ENCODE assay signal across 18 mouse cellular contexts in genomic region chr5:110998298-110998697, GRCm38 (mm10).
DNase-seq lines count a peak whose midpoint lies in the region; ATAC-seq lines count a peak whose summit lies in the region.
"Had no signal": no experiment of that assay in that cellular context is flagged by ENCODE, and none has a peak within 500 bp of the region (broad histone marks: within the 10 kb centered on the region; RNA-seq: fewer than 3 reads in every experiment).

No protein-coding gene starts in this region.

- ATAC-seq in forebrain, embryonic 13.5 days = no peak
- 0 out of 2 replicates have a peak, but pooled peaks have one; percentile 39 for ATAC-seq in heart, embryonic 15.5 days (replicated peaks; ENCODE audit: insufficient number of reproducible peaks, insufficient read depth, low FRiP score, low read depth)
- ATAC-seq: hindbrain, postnatal 0 days; intestine, postnatal 0 days; liver, postnatal 0 days; midbrain, embryonic 13.5 days had no signal

- H3K27me3 ChIP-seq in forebrain, embryonic 13.5 days = no peaks in the 10 kb centered on the region
- H3K27me3 ChIP-seq in forebrain, embryonic 10.5 days (ENCODE audit: poor library complexity, severe bottlenecking) = no peaks in the 10 kb centered on the region
- H3K27me3 ChIP-seq in heart, embryonic 15.5 days = no peaks in the 10 kb centered on the region
- H3K27me3 ChIP-seq: embryonic facial prominence, embryonic 15.5 days; midbrain, embryonic 13.5 days had no signal

- H3K4me1 ChIP-seq in forebrain, embryonic 13.5 days = peaks cover 38% of the 10 kb centered on the region
- peaks cover 13% of the 10 kb centered on the region for H3K4me1 ChIP-seq in forebrain, embryonic 10.5 days
- peaks cover 16% of the 10 kb centered on the region for H3K4me1 ChIP-seq in heart, embryonic 15.5 days (replicated peaks)

- H3K36me3 ChIP-seq in forebrain, embryonic 13.5 days (ENCODE audit: poor library complexity, severe bottlenecking) = no peaks in the 10 kb centered on the region
- H3K36me3 ChIP-seq in forebrain, embryonic 10.5 days (replicated peaks) = no peaks in the 10 kb centered on the region
- H3K36me3 ChIP-seq in heart, embryonic 15.5 days = no peaks in the 10 kb centered on the region
- H3K36me3 ChIP-seq: embryonic facial prominence, embryonic 15.5 days; limb, embryonic 10.5 days; midbrain, embryonic 13.5 days had no signal

- no peak overlapping the region for H3K9ac ChIP-seq in forebrain, embryonic 13.5 days
- no peak overlapping the region for H3K9ac ChIP-seq in heart, embryonic 15.5 days
- H3K9ac ChIP-seq: embryonic facial prominence, embryonic 15.5 days; liver, postnatal 0 days; midbrain, embryonic 13.5 days had no signal

- H3K9me3 ChIP-seq in forebrain, embryonic 13.5 days (replicated peaks) = no peaks in the 10 kb centered on the region
- no peaks in the 10 kb centered on the region for H3K9me3 ChIP-seq in forebrain, embryonic 10.5 days
- H3K9me3 ChIP-seq in heart, embryonic 15.5 days (replicated peaks) = no peaks in the 10 kb centered on the region
- H3K9me3 ChIP-seq: embryonic facial prominence, embryonic 15.5 days; limb, embryonic 10.5 days; midbrain, embryonic 13.5 days had no signal

- H3K4me2 ChIP-seq in forebrain, embryonic 13.5 days = peak overlapping the region; percentile 23; the same call in 1 of the 2 replicates
- H3K4me2 ChIP-seq in heart, embryonic 15.5 days = no peak overlapping the region
- H3K4me2 ChIP-seq: embryonic facial prominence, embryonic 15.5 days; midbrain, embryonic 13.5 days had no signal

- H3K4me3 ChIP-seq in forebrain, embryonic 13.5 days = no peak overlapping the region
- H3K4me3 ChIP-seq in forebrain, embryonic 10.5 days = no peak overlapping the region
- H3K4me3 ChIP-seq in heart, embryonic 15.5 days = no peak overlapping the region
- H3K4me3 ChIP-seq: embryonic facial prominence, embryonic 15.5 days; limb, embryonic 10.5 days; midbrain, embryonic 13.5 days had no signal

- DNase-seq in forebrain, embryonic 10.5 days (ENCODE audit: extremely low spot score, low spot score) = no peak
- no peak for DNase-seq in heart, postnatal 4 days
- DNase-seq in retina, embryonic 14.5 days (ENCODE audit: low spot score) = peak; percentile 57
- DNase-seq in retina, postnatal 1 day = no peak
- DNase-seq in cerebellum, postnatal 25 days = no peak
- DNase-seq: adrenal gland, postnatal 25 days; cerebellum, adult 11 months; cerebellum, postnatal 10 days; liver, postnatal 0 days; lung, postnatal 10 days; thymus, postnatal 36 days had no signal

- WGBS in forebrain, embryonic 13.5 days = 67% methylated on average over 4 of the region's 4 CpGs
- 77% methylated on average over 4 of the region's 4 CpGs for WGBS in forebrain, embryonic 10.5 days
- WGBS in heart, embryonic 15.5 days = 43% methylated on average over 4 of the region's 4 CpGs

- peak overlapping the region; percentile 87 for H3K27ac ChIP-seq in forebrain, embryonic 13.5 days
- no peak overlapping the region for H3K27ac ChIP-seq in forebrain, embryonic 10.5 days
- H3K27ac ChIP-seq in heart, embryonic 15.5 days = peak overlapping the region; percentile 11; the same call in 1 of the 2 replicates
- H3K27ac ChIP-seq: embryonic facial prominence, embryonic 15.5 days; hindbrain, postnatal 0 days; limb, embryonic 10.5 days; midbrain, embryonic 13.5 days had no signal
